Mouse (Mus musculus) bone marrow, adult 2 months (tissue): ENCODE measurements at regions not wholly inside any gene's neighbourhood (a gene's known extent, or its start where the extent isn't known, plus 50 kb on each side); places are given as distances from the start of the nearest gene placed in this dataset.

Experiments
- CTCF ChIP-seq: fragments of 200-500 bp; IDR thresholded peaks from 2 replicates; pipeline ENCODE4 v1.5.1; 2011; ENCODE audit warnings: low read length, control low read depth; ENCODE audit not compliant: control insufficient read depth, insufficient read depth
- POLR2A ChIP-seq: fragments of 200-500 bp; IDR thresholded peaks from 2 replicates; pipeline ENCODE4 v1.6.1; 2011; ENCODE audit warnings: low read depth, mild to moderate bottlenecking, control low read depth, low read length, borderline replicate concordance; ENCODE audit not compliant: control insufficient read depth

- TF ChIP-seq POLR2A (no peak), CTCF (no peak)
These were observed 491.5 kb upstream of the Nox3 start for GRCm38 (mm10) chr17:4187606-4188005.
